Mouse (Mus musculus): ENCODE measurements around the gene Bcl2l13.
"Not testable (repeated sequence)": the region's sequence is repeated elsewhere in the genome, so short reads cannot be mapped to it uniquely, and the experiment has no call there.

The Bcl2l13 gene

GRCm38 (mm10) chr6:120901776-120902645, 66.0 kb downstream of the Bcl2l13 start:
- no peak for DNase-seq

GRCm38 (mm10) chr6:120903450-120903912, 67.5 kb downstream of the Bcl2l13 start:
- DNase-seq = peak; percentile 81 to 92

- DNase-seq = peak; percentile 56 to 61
Observed at GRCm38 (mm10) chr6:120903961-120904360, 67.9 kb downstream of the Bcl2l13 start.

DNA sequence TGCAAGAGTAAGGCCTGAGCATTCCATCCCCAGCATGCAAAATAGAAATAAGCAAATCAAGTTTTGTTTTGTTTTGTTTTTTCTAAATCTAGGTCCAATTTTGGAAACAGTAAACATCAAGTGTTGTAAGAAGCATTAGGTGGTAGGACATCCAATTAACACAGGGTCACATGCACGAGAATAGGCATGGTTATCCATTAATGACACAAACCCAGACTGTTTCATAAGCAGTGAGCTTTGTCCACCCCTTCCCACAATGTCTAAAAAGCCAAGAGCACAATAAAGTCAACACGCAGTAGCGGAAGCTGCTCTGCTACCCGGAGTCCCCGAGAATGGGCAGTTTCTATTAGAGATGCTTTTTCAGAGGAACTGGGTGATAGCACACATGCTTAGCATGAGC, 69.1 kb downstream of the Bcl2l13 start:
- DNase-seq = peak; percentile 59 to 85

GRCm38 (mm10) chr6:120906521-120906920, 70.5 kb downstream of the Bcl2l13 start:
- DNase-seq = peak; percentile 85 to 89

GRCm38 (mm10) chr6:120907876-120908597, 72.0 kb downstream of the Bcl2l13 start:
- DNase-seq = not testable (repeated sequence)

DNA sequence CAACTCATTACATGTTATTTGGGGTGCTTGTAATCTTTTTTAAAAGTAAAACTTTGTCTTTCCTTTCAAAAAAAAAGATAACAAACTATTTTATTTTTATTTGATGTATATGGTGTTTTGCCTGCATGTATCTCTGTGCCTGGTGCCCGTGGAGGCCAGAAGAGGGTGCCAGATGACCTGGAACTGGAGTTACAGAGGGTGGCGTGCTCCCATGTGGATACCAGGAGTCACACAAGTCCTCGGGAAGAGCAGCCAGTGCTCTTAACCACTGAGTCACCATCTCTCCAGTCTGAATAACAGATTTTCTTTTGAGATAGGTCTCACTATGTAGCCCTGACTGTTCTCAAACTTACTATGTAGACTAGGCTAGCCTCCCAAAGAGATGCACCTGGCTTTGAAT, 73.5 kb downstream of the Bcl2l13 start:
- no peak for DNase-seq

DNA sequence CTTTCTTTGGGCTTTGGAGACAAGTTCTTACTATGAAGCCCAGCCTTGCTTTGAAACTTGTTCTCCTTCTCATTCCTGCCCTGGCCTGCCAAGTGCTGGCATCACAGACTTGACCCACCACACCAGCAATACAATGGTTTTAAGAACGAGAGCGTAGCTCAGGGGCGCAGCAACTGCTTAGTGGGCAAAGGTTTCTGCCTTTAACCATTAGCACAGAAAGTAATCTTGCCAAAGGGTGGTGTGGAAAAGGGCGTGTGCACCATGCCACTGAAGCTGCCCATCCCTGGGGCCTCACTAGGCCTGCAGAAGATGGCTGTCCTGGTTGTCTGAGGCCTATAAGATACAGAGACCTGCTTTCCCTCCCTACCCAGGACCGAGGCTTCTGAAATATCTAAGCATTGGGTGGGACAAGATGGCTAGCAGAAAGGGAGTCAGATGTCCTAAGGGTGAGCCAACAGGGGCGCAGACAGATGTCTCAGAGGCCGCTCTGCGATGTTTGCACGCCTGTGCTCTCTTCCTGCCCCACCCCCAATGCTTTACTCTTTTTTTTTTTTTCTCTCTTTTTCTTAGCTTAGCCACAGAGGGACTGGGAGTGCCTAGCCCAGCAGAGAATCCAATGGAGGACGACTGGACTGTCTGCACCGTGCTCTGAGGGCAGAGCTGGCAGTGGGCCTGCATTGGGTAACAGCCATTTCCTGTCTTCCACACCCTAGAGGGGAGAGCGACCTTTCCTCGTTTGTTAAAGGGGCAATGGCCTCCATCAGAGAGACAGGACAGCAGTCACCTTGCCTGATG, 75.4 kb downstream of the Bcl2l13 start:
- peak; percentile 73 to 80 for DNase-seq

DNA sequence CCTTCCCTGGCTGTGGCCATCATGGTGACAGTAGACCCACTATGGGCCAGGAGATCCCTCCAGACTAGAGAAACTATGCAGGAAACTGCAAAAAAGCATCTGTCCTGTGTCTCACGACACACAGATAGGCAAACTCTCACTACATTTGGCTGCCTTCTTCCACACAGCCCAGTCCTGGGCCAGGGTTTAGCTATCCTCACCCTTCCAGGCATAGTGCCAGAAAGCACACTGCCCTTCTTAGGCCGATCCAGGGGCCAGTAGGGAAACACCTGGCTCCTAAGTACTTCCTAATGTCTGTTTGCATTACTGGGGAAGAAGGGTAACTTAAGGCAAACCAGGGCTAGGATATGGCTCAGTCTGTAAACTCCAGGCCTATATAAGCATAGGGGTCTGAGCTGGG, 76.9 kb downstream of the Bcl2l13 start:
- DNase-seq = peak; percentile 80 to 83

DNA sequence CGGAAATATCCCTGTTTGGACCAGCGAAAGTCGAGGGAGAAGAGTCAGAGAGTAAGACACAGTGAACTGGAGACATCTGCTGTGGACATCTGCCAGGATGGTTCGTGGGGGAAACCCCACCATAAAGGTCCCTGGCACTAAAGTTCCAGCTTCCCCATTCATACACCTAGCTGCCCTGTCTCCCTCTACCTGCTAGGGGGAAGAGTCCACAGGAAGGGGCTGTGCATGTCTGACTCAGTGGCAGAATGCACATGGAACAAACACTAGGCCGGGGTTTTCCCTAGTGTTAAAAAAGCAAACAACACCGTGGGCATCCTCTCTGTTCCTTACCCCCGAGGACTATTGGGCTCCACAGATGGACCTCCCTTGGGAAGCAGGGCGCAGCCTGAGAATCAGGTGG, 77.8 kb downstream of the Bcl2l13 start:
- no peak for DNase-seq

- DNase-seq = peak in 1 of 2 experiments; percentile 51
Observed at GRCm38 (mm10) chr6:120914533-120914910, 78.5 kb downstream of the Bcl2l13 start.

GRCm38 (mm10) chr6:120914911-120915648, 79.1 kb downstream of the Bcl2l13 start:
- DNase-seq = peak; percentile 70 to 72

- DNase-seq = no peak
Observed at GRCm38 (mm10) chr6:120915649-120915975, 79.6 kb downstream of the Bcl2l13 start.

DNA sequence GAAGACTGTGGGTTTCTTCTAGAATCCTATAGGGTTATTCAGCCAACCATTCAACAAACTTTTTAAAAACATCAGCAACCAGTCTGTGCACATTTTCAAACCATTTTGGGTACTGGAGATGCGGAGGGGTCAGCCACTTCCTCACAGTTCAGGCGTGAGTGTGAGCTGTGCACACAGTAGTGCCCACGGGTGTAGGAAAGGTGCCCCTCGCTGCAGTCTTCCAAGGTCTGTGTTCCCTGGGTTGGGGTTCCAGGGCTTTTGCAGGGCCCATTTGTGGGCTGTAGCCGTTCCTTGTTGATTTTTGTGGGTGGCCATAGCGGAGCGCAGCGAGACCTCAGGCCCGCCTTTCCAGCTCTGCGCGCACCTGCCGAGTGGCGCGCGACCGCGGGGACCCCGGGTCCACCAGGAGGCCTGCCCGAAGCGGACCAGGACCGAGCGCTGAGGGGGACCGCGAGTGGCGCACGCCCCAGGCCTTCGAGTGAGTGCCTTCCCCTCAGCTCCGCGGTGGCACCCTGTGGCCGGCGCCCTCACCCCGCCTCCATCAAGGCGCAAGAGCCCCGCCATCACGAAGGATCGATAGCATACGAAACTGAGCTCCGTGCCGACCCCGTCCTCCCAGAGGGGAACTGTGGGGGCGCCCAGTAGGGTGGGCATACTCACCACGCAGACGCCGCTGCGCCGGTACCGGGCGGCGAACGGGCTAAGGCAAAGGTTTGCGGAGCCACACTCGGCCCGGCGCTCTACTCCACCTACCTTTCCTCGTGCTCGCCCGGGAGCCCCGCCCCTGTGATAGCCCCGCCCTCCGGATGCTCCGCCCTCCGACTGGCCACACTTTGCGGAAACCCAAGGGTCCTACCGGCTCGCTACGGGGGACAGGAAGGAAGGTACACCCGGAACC, 80.3 kb downstream of the Bcl2l13 start, which contains the start of gene Bid:
TSS of gene Bid (minus strand) at position 780 of the 898 bp plus-strand sequence.
- DNase-seq = peak; percentile 93 to 97

DNA sequence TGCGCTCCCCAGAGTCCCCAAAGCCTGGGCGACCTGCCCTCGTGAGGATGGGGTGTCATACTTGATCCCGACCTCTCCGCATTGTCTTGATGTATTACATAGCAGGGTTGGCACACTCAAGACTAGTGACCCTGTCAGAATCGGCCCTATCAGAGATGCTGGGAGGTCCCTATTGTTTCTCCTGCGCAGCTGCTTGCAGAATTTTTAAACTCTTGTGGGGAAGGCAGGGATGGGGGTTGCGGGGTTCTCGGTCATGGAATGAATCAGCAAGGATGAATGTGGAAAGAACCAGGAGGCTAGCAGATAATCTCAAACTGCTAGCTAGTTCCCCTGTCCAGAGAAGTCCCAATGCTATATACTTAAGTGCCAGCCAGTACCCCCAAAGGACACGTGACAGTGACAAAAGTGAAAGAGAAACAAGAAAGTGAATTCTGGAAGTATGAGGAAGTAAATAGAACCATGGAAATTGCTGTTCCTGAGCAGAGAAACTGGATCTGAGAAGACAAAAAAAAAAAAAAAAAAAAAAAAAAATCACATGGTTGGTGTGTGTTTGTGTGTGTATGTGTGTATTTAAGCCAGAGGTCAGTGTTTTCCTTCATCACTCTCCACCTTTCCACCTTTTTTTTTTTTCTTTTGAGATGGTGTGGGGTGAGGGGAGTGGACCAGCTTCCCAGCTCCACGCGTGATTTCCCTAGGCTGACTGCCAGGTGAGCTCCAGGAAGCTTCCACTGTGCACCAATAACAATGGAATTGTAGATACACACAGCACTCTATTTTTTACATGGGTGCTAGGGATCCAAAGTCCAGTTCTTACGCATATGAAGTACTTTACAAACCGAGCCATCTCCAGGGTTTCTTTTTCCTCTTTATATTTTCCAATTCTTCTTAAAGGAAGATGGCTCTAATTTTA, 81.2 kb downstream of the Bcl2l13 start:
- peak in 1 of 2 experiments; percentile 57 for DNase-seq

GRCm38 (mm10) chr6:120917975-120918374, 82.0 kb downstream of the Bcl2l13 start:
- DNase-seq = no peak

DNA sequence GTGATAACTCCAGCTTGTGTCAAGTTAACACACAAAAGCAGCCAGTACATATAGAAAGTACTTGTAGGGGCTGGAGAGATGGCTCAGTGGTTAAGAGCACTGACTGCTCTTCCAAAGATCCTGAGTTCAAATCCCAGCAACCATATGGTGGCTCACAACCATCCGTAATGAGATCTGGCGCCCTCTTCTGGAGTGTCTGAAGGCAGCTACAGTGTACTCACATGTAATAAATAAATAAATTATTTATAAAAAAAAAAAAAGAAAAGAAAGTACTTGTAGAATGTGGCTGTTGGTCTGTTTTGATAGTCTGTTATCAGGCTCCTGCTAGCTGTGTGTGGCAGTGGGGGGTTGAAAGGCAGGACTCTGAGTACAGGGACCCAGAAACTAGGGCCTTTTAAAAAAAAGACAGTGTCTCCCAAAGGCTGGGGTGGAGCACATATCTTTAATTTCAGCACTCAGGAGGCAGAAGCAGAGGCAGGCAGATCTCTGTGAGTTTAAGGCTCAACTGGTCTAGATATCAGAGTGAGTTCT, 88.8 kb downstream of the Bcl2l13 start:
- not testable (repeated sequence) for DNase-seq

DNA sequence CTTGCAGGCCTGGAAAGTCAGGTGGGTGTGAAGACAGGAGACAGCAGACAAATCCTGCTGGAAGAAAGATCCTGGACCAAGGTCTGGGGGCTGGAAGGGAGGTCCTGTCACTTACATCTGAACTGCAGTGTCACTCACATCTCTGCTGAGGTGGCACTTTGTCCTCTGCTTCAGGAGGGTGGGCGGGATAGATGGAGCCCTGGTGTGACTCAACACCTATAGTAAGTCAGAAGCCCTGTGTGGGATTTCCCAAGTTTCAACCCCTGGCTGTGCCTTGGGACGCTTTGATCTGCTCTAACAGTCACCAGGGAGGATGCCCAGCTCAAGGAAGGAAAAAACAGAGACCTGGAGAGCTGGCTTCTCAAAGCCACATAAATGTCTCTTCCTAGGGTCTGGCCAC, 90.9 kb downstream of the Bcl2l13 start:
- no peak for DNase-seq

GRCm38 (mm10) chr6:120927765-120928164, 91.8 kb downstream of the Bcl2l13 start:
- DNase-seq = peak; percentile 87 to 90

GRCm38 (mm10) chr6:120929421-120929820, 93.4 kb downstream of the Bcl2l13 start:
- DNase-seq = no peak

All from kidney, postnatal 36 days (tissue).